Mouse (Mus musculus): ENCODE results near the gene Lasp1.

DNA sequence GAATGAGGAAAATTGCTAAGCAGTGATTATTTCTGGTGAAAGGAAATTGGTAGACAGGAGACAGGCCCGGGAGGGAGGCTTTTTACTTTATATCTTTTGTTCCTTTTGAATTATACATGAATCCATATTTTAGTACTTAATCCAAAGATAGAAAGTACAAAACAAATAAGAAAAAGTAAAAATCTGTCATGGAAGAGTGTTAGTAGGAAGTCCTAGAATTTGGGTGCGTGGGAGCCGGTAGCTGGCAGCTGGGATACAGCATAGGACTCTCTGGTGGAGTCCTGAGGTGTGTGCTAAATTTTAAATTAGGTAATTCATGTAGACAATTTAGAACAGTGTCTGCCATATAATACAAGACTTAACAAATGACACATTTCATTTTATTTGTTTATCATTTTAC, 68.8 kb downstream of the Lasp1 start:
- TF ChIP-seq CTCF (IDR thresholded peaks at IDR 0.05; ENCODE audit: low read depth, low read length) (no peak), TAL1 (conservative IDR thresholded peaks at IDR 0.05; ENCODE audit: low read depth, low read length) (no peak)

Measured in G1E (cell line).